Mouse (Mus musculus) layer of hippocampus, adult 2 months (tissue): ENCODE measurements at regions not wholly inside any gene's neighbourhood (a gene's known extent, or its start where the extent isn't known, plus 50 kb on each side); places are given as distances from the start of the nearest gene placed in this dataset.

ENCODE experiments used
- DNase-seq, 2 experiments: peaks; one replicate each; pipeline ENCODE4 v3.0.0; 2022; ENCODE audit warnings: low spot score in 2 of 2
- H3K27ac ChIP-seq: fragments of 200-600 bp; 2 replicates; pipeline ENCODE4 v1.8.1; 2022
- H3K4me3 ChIP-seq: fragments of 200-600 bp; 2 replicates; pipeline ENCODE4 v1.8.1; 2022; ENCODE audit warnings: mild to moderate bottlenecking
- CTCF ChIP-seq: fragments of 200-600 bp; conservative IDR thresholded peaks from 2 replicates; pipeline ENCODE4 v1.8.1; 2022; ENCODE audit warnings: antibody characterized with exemption, mild to moderate bottlenecking, moderate library complexity

GRCm38 (mm10) chr10:120541618-120542017, 65.3 kb upstream of the Hmga2 start:
- no peak for DNase-seq
- TF ChIP-seq CTCF = no peak
- no peak overlapping the region for H3K4me3 ChIP-seq
- H3K27ac ChIP-seq = no peak overlapping the region

- H3K27ac ChIP-seq = no peak overlapping the region
- no peak for TF ChIP-seq CTCF
- no peak overlapping the region for H3K4me3 ChIP-seq
- DNase-seq = no peak
Observed at GRCm38 (mm10) chr10:120538561-120538960, 62.3 kb upstream of the Hmga2 start.

- DNase-seq = no peak
- Histone ChIP-seq H3K4me3 (no peak overlapping the region), H3K27ac (no peak overlapping the region)
- TF ChIP-seq CTCF = no peak
Observed at GRCm38 (mm10) chr10:120528406-120528805, 52.1 kb upstream of the Hmga2 start.

GRCm38 (mm10) chr10:120527951-120528350, 51.7 kb upstream of the Hmga2 start:
- H3K4me3 ChIP-seq = no peak overlapping the region
- no peak overlapping the region for H3K27ac ChIP-seq
- no peak for DNase-seq
- no peak for TF ChIP-seq CTCF

- TF ChIP-seq CTCF = no peak
- no peak for DNase-seq
- Histone ChIP-seq H3K4me3 (no peak overlapping the region), H3K27ac (no peak overlapping the region)
Observed at GRCm38 (mm10) chr10:120526991-120527390, 50.7 kb upstream of the Hmga2 start.
